Mouse (Mus musculus): ENCODE data around the gene Hdac10. TPM values are rescaled to one million over a fixed set of nuclear protein-coding genes. Genes with fewer than 3 reads are reported as not detected.
A peak's percentile ranks its signal among the peaks of the same experiment; 100 is the strongest.

The Hdac10 gene
- polyA plus RNA-seq, 1 experiment: 33.1 TPM

DNA sequence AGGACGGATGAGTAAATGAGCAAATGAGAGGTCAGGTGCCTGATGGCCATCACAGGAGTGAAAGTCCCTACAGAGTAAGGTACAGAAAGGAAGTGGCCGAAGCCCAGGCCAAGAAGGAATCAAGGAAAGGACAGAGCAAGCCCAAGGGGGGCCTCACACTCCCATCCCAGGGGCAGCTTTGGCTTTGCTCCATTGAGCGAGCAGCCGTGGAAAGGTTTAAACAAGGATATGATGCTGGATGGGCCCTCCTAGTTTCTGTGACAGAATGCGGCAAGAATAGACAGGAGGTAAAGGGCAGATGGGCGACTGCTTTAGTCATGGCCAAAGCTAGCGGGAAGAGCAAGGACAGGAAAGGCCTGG lies 9.5 kb upstream of the Hdac10 start:
- no peak for TF ChIP-seq POLR2A (IDR thresholded peaks at IDR 0.05; ENCODE audit: borderline replicate concordance, extremely low read depth, insufficient read depth, insufficient read length, poor library complexity, severe bottlenecking)
- TF ChIP-seq CTCF (IDR thresholded peaks at IDR 0.05; ENCODE audit: borderline replicate concordance, extremely low read depth, insufficient read depth, insufficient read length): no peak
- no peak for DNase-seq (ENCODE audit: low read depth)

DNA sequence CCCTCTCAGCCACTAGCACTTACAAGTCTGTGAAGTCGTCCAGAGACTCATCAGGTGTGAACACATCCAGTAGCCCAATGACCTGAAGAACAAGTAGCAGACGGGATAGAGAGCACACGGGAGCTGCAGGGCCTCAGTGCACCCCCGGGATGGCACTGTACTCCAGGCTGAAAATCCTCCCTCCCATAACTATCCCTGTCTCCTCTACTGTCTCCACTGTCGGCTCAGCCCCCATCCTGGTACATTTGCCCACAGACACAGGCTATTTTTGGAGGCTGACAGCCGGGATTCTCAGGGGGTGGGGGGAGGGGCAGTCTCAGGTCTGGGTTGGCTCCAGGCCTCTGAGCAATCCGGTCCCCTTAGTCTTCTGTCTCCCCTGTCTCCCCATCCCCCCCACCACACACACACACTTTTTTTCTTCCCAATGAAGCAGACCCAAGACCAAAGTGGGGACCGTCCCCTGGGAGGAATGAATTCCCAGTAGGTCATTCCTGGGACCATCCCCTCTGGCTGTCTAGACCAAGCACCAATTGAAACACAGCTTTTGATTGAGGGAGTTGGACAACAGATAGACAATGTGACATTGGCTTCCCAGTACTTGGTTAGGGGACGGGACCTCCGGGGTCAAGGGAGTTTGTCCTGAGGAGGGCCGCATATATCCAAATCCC lies 9.0 kb upstream of the Hdac10 start:
- no peak for DNase-seq (ENCODE audit: low read depth)
- no peak for TF ChIP-seq CTCF (IDR thresholded peaks at IDR 0.05; ENCODE audit: borderline replicate concordance, extremely low read depth, insufficient read depth, insufficient read length)
- TF ChIP-seq POLR2A (IDR thresholded peaks at IDR 0.05; ENCODE audit: borderline replicate concordance, extremely low read depth, insufficient read depth, insufficient read length, poor library complexity, severe bottlenecking): no peak

DNA sequence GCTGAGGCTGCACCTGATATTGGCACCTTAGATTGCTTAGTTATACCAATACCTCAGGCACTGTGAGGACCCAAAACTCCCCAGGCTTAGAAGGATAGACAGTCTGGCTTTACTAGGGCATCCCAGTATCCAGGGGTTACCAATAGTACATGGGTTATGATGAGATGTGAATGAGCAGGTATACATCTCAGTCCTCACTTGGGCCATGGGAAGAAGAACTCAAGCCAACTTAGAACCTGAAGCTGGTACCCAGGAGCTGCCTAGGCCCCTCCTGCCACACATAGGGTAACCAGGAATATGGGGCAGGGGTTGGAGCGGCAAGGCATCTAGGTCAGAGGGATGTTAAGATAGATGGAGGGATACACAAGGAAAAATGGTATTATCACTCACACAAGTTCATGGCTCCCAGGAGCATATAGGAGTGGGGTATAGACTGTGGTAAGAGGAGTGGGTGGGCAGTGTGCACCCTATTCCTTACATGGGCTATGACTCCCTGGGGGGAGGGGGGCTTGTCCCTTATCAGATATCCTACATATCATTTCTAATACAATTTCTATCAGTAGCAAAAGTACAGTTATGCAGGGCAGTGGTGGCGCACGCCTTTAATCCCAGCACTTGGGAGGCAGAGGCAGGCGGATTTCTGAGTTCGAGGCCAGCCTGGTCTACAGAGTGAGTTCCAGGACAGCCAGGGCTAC lies 8.1 kb upstream of the Hdac10 start:
- TF ChIP-seq POLR2A (IDR thresholded peaks at IDR 0.05; ENCODE audit: borderline replicate concordance, extremely low read depth, insufficient read depth, insufficient read length, poor library complexity, severe bottlenecking) (no peak), CTCF (IDR thresholded peaks at IDR 0.05; ENCODE audit: borderline replicate concordance, extremely low read depth, insufficient read depth, insufficient read length) (no peak)
- no peak for DNase-seq (ENCODE audit: low read depth)

DNA sequence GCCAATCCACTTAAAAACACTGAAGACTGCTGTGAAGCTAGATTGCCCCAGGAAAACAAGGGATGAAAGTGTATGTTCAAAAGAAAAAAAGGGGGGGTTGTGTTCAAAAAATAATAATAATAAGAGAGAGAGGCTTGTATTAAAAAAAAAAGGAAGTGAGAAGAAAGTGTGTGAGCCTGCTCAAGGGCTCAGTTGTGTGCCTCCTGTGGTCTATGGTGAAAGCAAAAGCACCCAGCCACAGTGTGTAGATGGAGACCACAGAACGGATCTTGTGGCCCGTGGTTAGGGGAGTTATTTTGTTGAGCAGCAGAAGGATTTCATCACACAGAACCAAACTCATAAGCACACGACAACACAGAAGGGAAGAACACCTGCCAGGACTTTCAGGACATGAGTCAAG lies 2.8 kb upstream of the Hdac10 start:
- DNase-seq (ENCODE audit: low read depth): no peak
- TF ChIP-seq POLR2A (IDR thresholded peaks at IDR 0.05; ENCODE audit: borderline replicate concordance, extremely low read depth, insufficient read depth, insufficient read length, poor library complexity, severe bottlenecking) (no peak), CTCF (IDR thresholded peaks at IDR 0.05; ENCODE audit: borderline replicate concordance, extremely low read depth, insufficient read depth, insufficient read length) (no peak)

DNA sequence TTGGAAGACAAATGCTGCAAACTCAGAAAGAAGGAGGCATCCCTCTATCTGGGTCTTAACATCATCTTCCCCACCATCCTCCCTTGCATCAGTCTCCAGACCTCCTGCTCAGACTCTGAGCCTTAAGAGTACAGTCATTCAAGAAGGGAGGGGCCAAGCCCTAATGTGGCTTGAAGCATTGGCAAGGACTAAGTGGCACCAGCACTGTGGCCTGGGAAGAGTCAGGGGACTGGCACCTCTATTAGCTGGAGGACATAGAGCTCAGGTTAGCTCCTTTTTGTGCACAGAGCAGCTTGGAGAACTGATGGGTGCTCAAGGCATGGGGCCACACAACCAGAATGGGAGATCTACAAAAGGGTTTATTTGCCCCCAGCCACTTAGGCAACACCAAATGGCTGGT lies 1.7 kb upstream of the Hdac10 start:
- TF ChIP-seq POLR2A (IDR thresholded peaks at IDR 0.05; ENCODE audit: borderline replicate concordance, extremely low read depth, insufficient read depth, insufficient read length, poor library complexity, severe bottlenecking) (no peak), CTCF (IDR thresholded peaks at IDR 0.05; ENCODE audit: borderline replicate concordance, extremely low read depth, insufficient read depth, insufficient read length) (no peak)

DNA sequence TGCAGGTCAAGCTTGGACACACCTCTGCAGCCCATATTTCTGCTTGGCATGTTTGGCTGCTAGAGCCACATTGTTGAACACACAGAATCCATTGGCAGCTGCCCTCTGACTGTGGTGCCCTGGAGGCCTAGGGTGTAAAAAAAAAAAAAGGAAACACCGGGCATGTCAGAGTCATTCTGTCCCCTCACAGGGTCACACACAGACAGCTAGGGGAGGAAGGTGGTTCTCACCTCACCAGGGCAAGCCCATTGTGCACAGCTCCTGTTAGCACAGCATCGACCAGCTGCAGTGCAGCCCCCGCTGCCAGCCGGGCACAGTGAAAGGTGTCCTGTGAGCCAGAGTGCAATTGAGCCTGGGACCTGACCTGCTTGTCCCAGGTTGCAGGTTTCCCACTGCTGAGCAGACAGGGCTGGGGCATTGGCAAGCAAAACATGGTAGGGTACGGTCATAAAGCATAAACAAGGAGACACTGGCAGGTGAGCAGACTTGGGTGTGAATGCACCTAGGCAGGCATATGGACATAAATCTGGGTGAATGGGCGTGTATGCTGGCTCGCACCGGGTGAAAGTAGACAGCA lies 1.0 kb downstream of the Hdac10 start:
- TF ChIP-seq CTCF (IDR thresholded peaks at IDR 0.05; ENCODE audit: borderline replicate concordance, extremely low read depth, insufficient read depth, insufficient read length): no peak
- DNase-seq (ENCODE audit: low read depth): no peak

More for the DNA sequence above, 1.7 kb upstream of the Hdac10 start:
- no peak for DNase-seq (ENCODE audit: low read depth)

DNA sequence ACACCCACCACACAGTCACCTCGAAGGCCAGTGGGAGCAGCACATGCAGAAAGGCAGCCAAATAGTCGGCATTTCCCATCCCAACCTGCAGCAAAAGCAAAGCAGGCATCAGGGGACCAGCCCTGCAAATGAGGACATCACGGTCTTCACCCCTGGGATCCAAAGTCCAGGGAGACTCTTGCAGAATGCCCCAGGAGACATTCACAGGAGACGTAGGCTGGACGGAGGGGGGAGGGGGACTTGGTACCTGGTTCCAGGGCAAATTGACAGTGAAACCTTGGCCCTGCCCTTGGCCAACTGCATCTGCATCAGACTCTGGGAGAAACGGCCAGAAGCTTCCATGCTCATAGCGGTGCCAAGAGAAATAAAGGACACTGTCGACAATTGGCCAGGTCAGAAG lies 1.9 kb downstream of the Hdac10 start:
- no peak for DNase-seq (ENCODE audit: low read depth)
- TF ChIP-seq CTCF (IDR thresholded peaks at IDR 0.05; ENCODE audit: borderline replicate concordance, extremely low read depth, insufficient read depth, insufficient read length) (no peak), POLR2A (IDR thresholded peaks at IDR 0.05; ENCODE audit: borderline replicate concordance, extremely low read depth, insufficient read depth, insufficient read length, poor library complexity, severe bottlenecking) (no peak)

DNA sequence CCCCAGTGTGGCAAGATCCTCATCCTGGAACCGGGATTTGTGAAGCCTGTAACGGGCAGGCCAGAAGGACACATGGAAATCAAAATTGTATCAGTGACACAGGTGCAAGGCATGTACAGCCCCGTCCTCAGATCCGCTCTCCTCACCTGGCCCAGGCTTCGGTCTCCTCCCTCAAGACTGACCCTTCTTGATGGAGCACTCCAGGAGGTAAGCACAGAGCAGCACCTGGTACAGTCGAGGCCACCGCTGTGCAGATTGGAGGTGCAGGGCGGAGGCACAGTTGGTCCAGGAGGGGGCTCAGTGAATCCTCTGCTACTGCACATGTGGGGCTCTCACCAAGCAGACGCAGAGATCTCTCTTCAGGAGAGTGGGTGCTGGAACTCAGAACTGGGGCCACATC lies 3.1 kb downstream of the Hdac10 start:
- DNase-seq (ENCODE audit: low read depth): no peak
- TF ChIP-seq POLR2A (IDR thresholded peaks at IDR 0.05; ENCODE audit: borderline replicate concordance, extremely low read depth, insufficient read depth, insufficient read length, poor library complexity, severe bottlenecking) (no peak), CTCF (IDR thresholded peaks at IDR 0.05; ENCODE audit: borderline replicate concordance, extremely low read depth, insufficient read depth, insufficient read length) (no peak)

DNA sequence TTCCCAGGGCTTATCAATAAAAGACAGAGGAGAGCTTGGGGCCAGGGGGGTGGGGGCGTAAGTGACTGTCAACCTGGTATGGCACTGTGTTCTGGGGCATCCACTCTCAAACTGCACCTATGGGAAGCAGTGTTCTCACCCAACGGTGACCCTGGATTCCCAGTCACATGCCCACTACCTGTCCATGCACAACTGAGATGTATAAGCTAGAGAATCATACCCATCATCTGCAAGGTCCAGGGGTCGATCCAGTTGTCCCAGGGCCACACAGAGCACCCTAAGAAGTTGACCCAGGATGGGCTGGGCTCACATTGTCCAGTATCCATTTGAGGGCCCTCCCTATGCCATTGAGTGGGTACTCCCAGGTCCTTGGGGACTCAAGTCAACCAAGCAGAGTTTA lies 4.2 kb downstream of the Hdac10 start:
- DNase-seq (ENCODE audit: low read depth): no peak
- TF ChIP-seq POLR2A (IDR thresholded peaks at IDR 0.05; ENCODE audit: borderline replicate concordance, extremely low read depth, insufficient read depth, insufficient read length, poor library complexity, severe bottlenecking): no peak
- TF ChIP-seq CTCF (IDR thresholded peaks at IDR 0.05; ENCODE audit: borderline replicate concordance, extremely low read depth, insufficient read depth, insufficient read length): no peak

DNA sequence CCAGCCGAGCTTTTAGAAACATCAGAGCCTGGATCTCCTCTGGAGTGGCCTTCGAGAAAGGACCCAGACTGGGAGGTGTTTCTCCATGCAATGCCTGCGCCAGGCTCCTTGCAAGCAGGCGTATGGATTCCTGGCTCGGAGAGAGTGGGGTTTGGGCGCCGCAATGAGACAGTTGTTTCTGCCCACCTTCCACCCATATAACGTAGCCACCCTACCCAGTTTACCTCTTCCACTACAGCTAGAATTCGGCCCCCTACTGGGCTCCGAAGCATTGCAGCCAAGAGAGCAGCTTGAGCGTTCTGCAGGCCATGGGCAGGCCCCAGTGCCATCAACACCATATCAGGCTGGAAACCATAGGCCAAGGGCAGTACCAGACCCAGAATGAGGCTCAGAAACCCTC lies 4.9 kb downstream of the Hdac10 start:
- peak; percentile 55 for DNase-seq (ENCODE audit: low read depth)
- TF ChIP-seq CTCF (IDR thresholded peaks at IDR 0.05; ENCODE audit: borderline replicate concordance, extremely low read depth, insufficient read depth, insufficient read length) (peak; percentile 48; the same call in 1 of the 2 replicates), POLR2A (IDR thresholded peaks at IDR 0.05; ENCODE audit: borderline replicate concordance, extremely low read depth, insufficient read depth, insufficient read length, poor library complexity, severe bottlenecking) (no peak)

DNA sequence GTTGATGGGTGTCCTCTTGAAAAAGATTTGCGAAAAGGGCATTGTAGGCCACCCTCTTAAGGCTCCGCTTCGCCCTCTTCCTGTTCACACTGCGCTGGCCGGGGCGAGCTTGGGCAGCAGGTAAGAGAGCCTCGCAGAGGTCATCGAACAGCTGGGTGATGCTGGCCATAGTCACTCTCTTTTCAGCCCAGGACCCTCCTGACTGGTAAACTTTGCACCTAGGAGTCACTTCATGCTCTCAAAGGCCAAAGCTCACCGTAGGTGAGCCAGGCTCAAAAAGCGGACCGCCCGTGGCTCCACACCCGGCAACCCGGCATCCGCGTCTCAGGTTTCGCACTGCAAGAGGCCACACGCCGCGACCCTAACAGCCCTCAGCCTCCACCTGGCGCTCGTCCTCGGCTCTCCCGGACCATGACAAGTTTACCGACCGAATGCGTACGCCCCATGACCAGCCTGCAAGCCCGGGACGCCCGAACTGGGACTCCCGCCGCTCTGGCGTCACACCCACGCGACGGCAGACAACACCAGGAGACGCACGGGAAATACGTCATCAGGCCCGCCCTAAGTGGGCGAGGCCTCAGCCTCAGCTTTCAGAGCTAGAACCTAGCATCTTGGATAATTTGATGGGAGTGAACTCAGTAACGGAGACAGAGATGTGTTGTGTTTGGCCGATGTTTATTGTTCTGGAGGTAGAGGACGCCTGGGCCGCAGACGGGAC lies 5.7 kb downstream of the Hdac10 start, which contains the start of gene Tubgcp6:
Gene Tubgcp6 (minus strand): TSS at position 464 of the 718 bp plus-strand sequence.
- TF ChIP-seq POLR2A (IDR thresholded peaks at IDR 0.05; ENCODE audit: borderline replicate concordance, extremely low read depth, insufficient read depth, insufficient read length, poor library complexity, severe bottlenecking) (peak; percentile 55; the same call in 1 of the 2 replicates), CTCF (IDR thresholded peaks at IDR 0.05; ENCODE audit: borderline replicate concordance, extremely low read depth, insufficient read depth, insufficient read length) (no peak)
- DNase-seq (ENCODE audit: low read depth): peak; percentile 98
